Mouse (Mus musculus) olfactory bulb, adult 2 months (tissue): ENCODE measurements around the gene Gzmc.

Experiments
- CTCF ChIP-seq: fragments of 200-500 bp; IDR thresholded peaks from 2 replicates; pipeline ENCODE4 v1.5.1; 2012; ENCODE audit warnings: low read depth, mild to moderate bottlenecking, low read length, moderate library complexity; ENCODE audit not compliant: insufficient read depth
- POLR2A ChIP-seq: fragments of 200-500 bp; IDR thresholded peaks from 2 replicates; pipeline ENCODE4 v1.6.1; 2012; ENCODE audit warnings: mild to moderate bottlenecking, low read depth, low read length, moderate library complexity; ENCODE audit not compliant: insufficient read depth

- TF ChIP-seq CTCF (no peak), POLR2A (no peak)
Observed at GRCm38 (mm10) chr14:56186946-56187345, 47.5 kb downstream of the Gzmc start.
